Mouse (Mus musculus): ENCODE measurements at regions not wholly inside any gene's neighbourhood (a gene's known extent, or its start where the extent isn't known, plus 50 kb on each side); places are given as distances from the start of the nearest gene placed in this dataset.

DNA sequence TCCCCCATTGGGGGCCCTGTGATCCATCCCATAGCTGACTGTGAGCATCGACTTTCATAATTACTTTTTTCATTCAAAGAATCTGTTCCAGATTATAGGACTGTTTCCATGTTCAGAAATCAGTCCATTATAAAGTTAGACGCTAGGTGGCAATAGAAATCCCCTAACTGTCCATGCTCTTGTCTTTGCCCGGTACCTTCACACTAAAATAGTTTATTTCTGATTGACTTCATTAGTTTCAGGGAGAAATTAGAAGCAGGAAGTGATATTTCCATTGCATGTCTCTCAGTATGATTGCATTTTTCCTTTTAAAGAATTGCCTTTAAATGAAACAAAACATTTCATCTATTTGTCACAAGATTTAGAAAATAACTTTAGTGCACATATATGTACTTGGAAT is 131.7 kb downstream of the Fbxo8 start:
- peak; percentile 65 for DNase-seq (ENCODE audit: low read depth, low spot score)

- DNase-seq (ENCODE audit: low read depth, low spot score): peak; percentile 34
Measured at GRCm38 (mm10) chr8:56684352-56684751, 133.5 kb downstream of the Fbxo8 start.

GRCm38 (mm10) chr8:56695436-56695835 is 144.5 kb downstream of the Fbxo8 start:
- DNase-seq (ENCODE audit: low read depth, low spot score): peak; percentile 6

DNA sequence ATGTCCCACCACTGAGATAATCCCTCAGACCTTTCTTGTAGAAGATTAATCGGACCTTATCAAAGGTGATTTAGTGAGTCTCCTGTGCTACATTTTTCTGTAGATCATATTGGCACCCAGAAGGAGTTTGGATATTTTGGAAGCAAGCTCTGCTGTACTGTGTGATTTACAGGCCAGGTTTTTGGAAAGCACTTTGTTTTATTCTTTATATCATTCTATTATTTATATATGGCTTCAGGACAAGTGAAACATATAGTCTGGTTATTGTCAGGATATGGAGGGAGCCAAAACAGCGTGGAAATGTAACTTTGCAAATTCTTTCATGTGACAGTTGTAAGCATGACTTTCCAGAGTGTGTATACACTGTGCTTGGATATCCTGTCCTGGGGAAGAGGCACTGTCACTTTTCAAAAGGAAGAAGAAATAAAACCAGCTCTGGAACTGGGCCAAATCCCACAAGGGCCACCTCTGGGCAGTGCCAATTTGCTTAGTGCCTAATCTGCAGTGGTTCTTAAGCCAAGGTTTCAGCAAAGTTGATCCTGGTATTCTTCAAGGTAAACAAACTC is 149.8 kb downstream of the Fbxo8 start:
- no peak for DNase-seq (ENCODE audit: low read depth, low spot score)

DNA sequence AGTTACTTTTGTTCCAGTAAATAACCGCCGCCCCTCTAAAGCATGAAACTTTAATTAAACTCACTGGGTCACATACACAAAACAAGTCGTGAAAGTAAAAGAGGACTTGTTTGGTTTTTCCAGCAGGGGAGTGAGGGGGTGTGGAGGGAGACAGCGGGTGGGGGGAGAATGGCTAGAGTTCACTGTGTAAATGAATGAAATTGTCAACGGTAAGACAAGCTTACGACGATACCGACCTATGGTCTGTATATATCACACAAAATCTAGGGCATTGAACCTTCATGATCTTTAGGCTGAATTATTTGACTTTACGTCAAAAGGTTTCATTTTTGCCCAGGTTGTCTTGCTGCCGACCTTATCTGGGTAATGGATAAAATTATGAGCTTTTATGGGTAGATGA is 155.5 kb downstream of the Fbxo8 start:
- DNase-seq (ENCODE audit: low read depth, low spot score): no peak

- no peak for DNase-seq (ENCODE audit: low read depth, low spot score)
Measured at GRCm38 (mm10) chr8:56706941-56707706, 156.2 kb downstream of the Fbxo8 start.

DNA sequence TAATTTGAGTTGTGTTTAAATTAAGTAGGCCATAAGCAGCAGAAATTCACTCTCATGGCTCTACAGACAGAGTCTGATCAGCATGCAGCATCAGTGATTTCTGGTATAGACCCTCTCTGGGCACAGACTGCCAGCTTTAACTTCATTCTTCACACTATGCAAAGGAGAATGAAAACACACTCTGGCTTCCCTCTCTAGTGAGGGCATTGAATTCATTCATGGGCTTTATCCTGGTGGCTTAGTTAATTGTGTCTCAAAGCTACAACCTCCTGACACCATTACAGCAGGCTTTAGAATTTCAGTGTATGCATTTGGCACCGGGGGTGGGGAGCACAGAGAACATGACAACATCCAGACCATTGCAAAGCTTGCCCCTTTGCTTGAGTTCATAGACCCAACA is 169.1 kb downstream of the Fbxo8 start:
- no peak for DNase-seq (ENCODE audit: low read depth, low spot score)

GRCm38 (mm10) chr8:56722473-56723236 is 171.8 kb downstream of the Fbxo8 start:
- DNase-seq (ENCODE audit: low read depth, low spot score): no peak

- peak; percentile 3 for DNase-seq (ENCODE audit: low read depth, low spot score)
Measured at GRCm38 (mm10) chr8:56724607-56725006, 173.7 kb downstream of the Fbxo8 start.

- no peak for DNase-seq (ENCODE audit: low read depth, low spot score)
Measured at GRCm38 (mm10) chr8:56733318-56733717, 182.4 kb downstream of the Fbxo8 start.

GRCm38 (mm10) chr8:56735021-56735420 is 184.1 kb downstream of the Fbxo8 start:
- DNase-seq (ENCODE audit: low read depth, low spot score): no peak

GRCm38 (mm10) chr8:56767034-56767433 is 216.1 kb downstream of the Fbxo8 start:
- DNase-seq (ENCODE audit: low read depth, low spot score): no peak

GRCm38 (mm10) chr8:56784441-56784840 is 233.6 kb downstream of the Fbxo8 start:
- no peak for DNase-seq (ENCODE audit: low read depth, low spot score)

DNA sequence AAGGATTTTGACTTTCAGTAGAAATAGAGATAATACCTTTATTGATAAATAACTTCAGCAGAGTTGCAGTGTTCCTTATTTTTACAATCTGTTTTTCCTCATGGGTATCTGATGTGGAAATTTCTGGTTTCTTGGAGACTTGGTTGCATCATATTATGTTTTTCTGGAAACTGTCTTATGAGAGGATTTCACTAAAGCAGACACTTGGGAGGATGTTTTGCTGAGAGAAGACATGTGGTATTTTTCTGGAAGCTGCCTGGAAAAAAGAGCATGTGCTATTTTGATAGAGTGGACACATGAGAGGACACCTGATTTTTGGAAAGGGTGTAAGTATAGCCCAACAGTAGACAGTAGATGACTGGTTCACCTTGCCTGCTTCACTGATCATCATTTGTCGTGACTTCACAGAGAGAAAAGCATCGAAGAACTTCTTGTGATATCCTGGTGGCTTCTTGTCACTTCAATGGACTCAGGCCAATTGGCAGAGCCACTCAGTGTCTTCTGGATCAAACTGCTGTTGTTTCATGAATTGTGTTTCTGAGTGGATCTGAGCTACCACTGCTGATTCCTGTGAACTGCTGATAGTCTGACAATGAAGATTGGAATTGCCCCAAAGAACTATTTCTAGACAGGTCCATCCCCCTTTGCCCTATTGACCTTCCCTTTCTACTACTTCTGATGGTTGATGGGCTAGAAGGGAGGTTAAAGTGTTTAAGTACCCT is 238.8 kb downstream of the Fbxo8 start:
- no peak for DNase-seq (ENCODE audit: low read depth, low spot score)

GRCm38 (mm10) chr8:56832651-56833050 is 281.8 kb downstream of the Fbxo8 start:
- DNase-seq (ENCODE audit: low read depth, low spot score): no peak

GRCm38 (mm10) chr8:56833129-56833528 is 282.2 kb downstream of the Fbxo8 start:
- no peak for DNase-seq (ENCODE audit: low read depth, low spot score)

DNA sequence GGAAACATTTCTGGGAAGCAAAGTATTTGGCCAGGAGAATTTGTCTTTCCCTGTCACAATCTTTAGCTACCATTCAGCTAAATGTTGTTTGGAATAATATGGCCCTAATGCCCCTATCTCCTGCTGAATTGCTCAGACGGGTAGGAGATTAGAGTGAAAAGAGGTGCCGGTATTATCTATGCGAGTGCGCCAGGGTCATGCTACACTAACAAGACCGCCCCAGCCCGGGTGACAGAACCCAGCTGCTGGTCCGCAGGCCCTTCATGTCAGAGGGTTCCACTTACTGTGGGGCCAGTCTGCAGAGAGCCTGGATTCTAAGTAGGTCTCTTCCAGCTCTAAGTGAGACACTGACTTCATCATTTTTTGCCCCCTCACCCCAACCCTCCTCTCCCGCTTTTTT is 332.6 kb downstream of the Fbxo8 start:
- no peak for DNase-seq (ENCODE audit: low read depth, low spot score)

- DNase-seq (ENCODE audit: low read depth, low spot score): peak; percentile 26
Measured at GRCm38 (mm10) chr8:56884195-56884594, 333.3 kb downstream of the Fbxo8 start.

GRCm38 (mm10) chr8:56893638-56894037 is 342.7 kb downstream of the Fbxo8 start:
- DNase-seq (ENCODE audit: low read depth, low spot score): no peak

GRCm38 (mm10) chr8:56915362-56915761 is 364.5 kb downstream of the Fbxo8 start:
- no peak for DNase-seq (ENCODE audit: low read depth, low spot score)

GRCm38 (mm10) chr8:56915989-56916388 is 365.1 kb downstream of the Fbxo8 start:
- DNase-seq (ENCODE audit: low read depth, low spot score): no peak

GRCm38 (mm10) chr8:56924724-56925123 is 373.8 kb downstream of the Fbxo8 start:
- no peak for DNase-seq (ENCODE audit: low read depth, low spot score)
